In the genomic region with DNA sequence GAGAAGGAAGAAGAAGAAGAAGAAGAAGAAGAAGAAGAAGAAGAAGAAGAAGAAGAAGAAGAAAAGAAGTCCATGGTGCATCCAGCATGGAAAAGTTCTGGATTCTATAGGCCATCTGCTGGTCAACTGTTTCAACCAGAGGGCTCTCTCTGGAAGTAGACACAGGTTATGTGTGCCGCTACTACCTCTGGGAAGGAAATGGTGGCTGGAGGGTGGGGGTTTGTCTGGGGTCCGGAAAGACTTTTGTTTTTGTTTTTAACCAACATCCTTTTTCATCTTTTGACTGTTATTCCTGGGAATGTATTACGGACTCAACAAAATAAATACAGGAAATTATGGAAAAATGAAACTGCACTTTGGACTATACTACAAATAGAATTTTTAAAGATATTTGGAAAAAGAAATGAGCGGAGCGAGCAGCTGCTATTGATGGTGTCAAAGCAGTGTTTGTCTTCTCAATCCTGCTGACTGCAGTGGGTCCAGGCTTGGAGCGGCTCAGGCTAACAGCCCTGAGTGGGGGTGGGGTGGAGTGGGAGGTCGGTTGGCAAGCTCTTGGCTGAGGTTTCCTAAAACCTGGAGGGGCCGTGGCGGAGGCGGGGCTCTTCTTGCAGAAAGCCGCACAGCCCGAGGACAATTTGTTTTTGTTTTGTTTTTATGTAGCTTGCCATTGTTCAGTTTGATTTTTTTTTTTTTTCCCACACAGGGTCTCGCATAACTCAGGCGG, we compare ENCODE assay signal across 7 mouse cellular contexts. TPM values are rescaled to one million over a fixed set of nuclear protein-coding genes. Genes with fewer than 3 reads are reported as not detected.
DNase-seq lines count a peak whose midpoint lies in the region; ATAC-seq lines count a peak whose summit lies in the region.

No protein-coding gene starts in this region.

- ATAC-seq in hindbrain, embryonic 11.5 days (ENCODE audit: low FRiP score) = no peak
- no peak for ATAC-seq in limb, embryonic 11.5 days (ENCODE audit: insufficient number of reproducible peaks, low FRiP score, low TSS enrichment, low read depth)
- ATAC-seq in midbrain, embryonic 14.5 days (ENCODE audit: low FRiP score, low TSS enrichment) = no peak

- no peaks in the 10 kb centered on the region for H3K9me3 ChIP-seq in embryonic facial prominence, embryonic 10.5 days
- no peaks in the 10 kb centered on the region for H3K9me3 ChIP-seq in hindbrain, embryonic 11.5 days (ENCODE audit: control insufficient read depth, low read length)
- no peaks in the 10 kb centered on the region for H3K9me3 ChIP-seq in limb, embryonic 11.5 days (ENCODE audit: control insufficient read depth, low read length)
- H3K9me3 ChIP-seq in midbrain, embryonic 14.5 days (ENCODE audit: control insufficient read depth, low read length) = no peaks in the 10 kb centered on the region

- H3K27ac ChIP-seq in embryonic facial prominence, embryonic 10.5 days (replicated peaks) = peak overlapping the region; percentile 51; the same call in 1 of the 2 replicates
- H3K27ac ChIP-seq in hindbrain, embryonic 11.5 days (ENCODE audit: low read depth, low read length) = no peak overlapping the region
- H3K27ac ChIP-seq in limb, embryonic 11.5 days (replicated peaks; ENCODE audit: low read depth, low read length) = no peak overlapping the region
- no peak overlapping the region for H3K27ac ChIP-seq in midbrain, embryonic 14.5 days (replicated peaks; ENCODE audit: low read depth, low read length)

- no peak overlapping the region for H3K9ac ChIP-seq in hindbrain, embryonic 11.5 days (ENCODE audit: low read depth, low read length)
- H3K9ac ChIP-seq in limb, embryonic 11.5 days (ENCODE audit: low read length) = no peak overlapping the region
- H3K9ac ChIP-seq in midbrain, embryonic 14.5 days (replicated peaks; ENCODE audit: low read length) = no peak overlapping the region

- H3K4me2 ChIP-seq in hindbrain, embryonic 11.5 days (replicated peaks; ENCODE audit: low read depth, low read length) = no peak overlapping the region
- H3K4me2 ChIP-seq in limb, embryonic 11.5 days (ENCODE audit: low read depth, severe bottlenecking) = peak overlapping the region; percentile 38
- peak overlapping the region; percentile 33 for H3K4me2 ChIP-seq in midbrain, embryonic 14.5 days (ENCODE audit: low read length)

- H3K36me3 ChIP-seq in embryonic facial prominence, embryonic 10.5 days (replicated peaks) = no peaks in the 10 kb centered on the region
- H3K36me3 ChIP-seq in hindbrain, embryonic 11.5 days (ENCODE audit: control insufficient read depth, insufficient read depth, low read length) = no peaks in the 10 kb centered on the region
- no peaks in the 10 kb centered on the region for H3K36me3 ChIP-seq in limb, embryonic 11.5 days (ENCODE audit: control insufficient read depth, insufficient read depth, low read length)
- no peaks in the 10 kb centered on the region for H3K36me3 ChIP-seq in midbrain, embryonic 14.5 days (ENCODE audit: control insufficient read depth, insufficient read depth, low read length)

- peaks cover 43% of the 10 kb centered on the region for H3K4me1 ChIP-seq in embryonic facial prominence, embryonic 10.5 days
- peaks cover 5% of the 10 kb centered on the region for H3K4me1 ChIP-seq in hindbrain, embryonic 11.5 days (replicated peaks; ENCODE audit: control insufficient read depth, insufficient read depth, low read length)
- H3K4me1 ChIP-seq in limb, embryonic 11.5 days (ENCODE audit: control insufficient read depth, insufficient read depth, low read length) = peaks cover 8% of the 10 kb centered on the region; the same call in 1 of the 2 replicates
- H3K4me1 ChIP-seq in midbrain, embryonic 14.5 days (ENCODE audit: control insufficient read depth, insufficient read depth, low read length) = peaks cover 19% of the 10 kb centered on the region; the same call in 1 of the 2 replicates

- 19% methylated on average over 14 of the region's 14 CpGs for WGBS in embryonic facial prominence, embryonic 10.5 days
- WGBS in hindbrain, embryonic 11.5 days = 23% methylated on average over 14 of the region's 14 CpGs
- WGBS in limb, embryonic 11.5 days = 29% methylated on average over 14 of the region's 14 CpGs
- WGBS in midbrain, embryonic 14.5 days = 23% methylated on average over 14 of the region's 14 CpGs

- peak overlapping the region; percentile 46 for H3K4me3 ChIP-seq in embryonic facial prominence, embryonic 10.5 days
- H3K4me3 ChIP-seq in hindbrain, embryonic 11.5 days (ENCODE audit: low read depth, low read length) = no peak overlapping the region
- H3K4me3 ChIP-seq in limb, embryonic 11.5 days (ENCODE audit: low read depth, low read length) = 0 out of 2 replicates have a peak overlapping the region, but pooled peaks have one; percentile 10
- peak overlapping the region; percentile 10; the same call in 1 of the 2 replicates for H3K4me3 ChIP-seq in midbrain, embryonic 14.5 days (replicated peaks; ENCODE audit: low read depth, low read length)

- H3K27me3 ChIP-seq in embryonic facial prominence, embryonic 10.5 days (replicated peaks; ENCODE audit: low read depth, poor library complexity, severe bottlenecking) = peaks cover 61% of the 10 kb centered on the region
- H3K27me3 ChIP-seq in hindbrain, embryonic 11.5 days (ENCODE audit: control insufficient read depth, insufficient read depth, low read length) = peaks cover 16% of the 10 kb centered on the region
- H3K27me3 ChIP-seq in limb, embryonic 11.5 days (ENCODE audit: control insufficient read depth, insufficient read depth, low read length) = peaks cover 17% of the 10 kb centered on the region
- peaks cover 13% of the 10 kb centered on the region for H3K27me3 ChIP-seq in midbrain, embryonic 14.5 days (ENCODE audit: control insufficient read depth, insufficient read depth, low read length)

- peak; percentile 41 for DNase-seq in thymus, postnatal 14 days
- no peak for DNase-seq in thymus, postnatal 25 days
- peak; percentile 65 for DNase-seq in embryonic facial prominence, embryonic 10.5 days (ENCODE audit: low spot score)
- peak; percentile 62 for DNase-seq in hindbrain, embryonic 11.5 days (ENCODE audit: low spot score)
- peak; percentile 71 for DNase-seq in limb, embryonic 11.5 days (ENCODE audit: low spot score)
- peak; percentile 71 for DNase-seq in midbrain, embryonic 14.5 days
- DNase-seq in urinary bladder, adult 2 months (ENCODE audit: low spot score) = no peak

RNA-seq across cellular contexts. Expression of gene Cdkn1a, which starts 12.8 kb away (rescaled TPM):
- 26.0 and 27.5 TPM in 2 replicates for polyA plus RNA-seq in embryonic facial prominence, embryonic 10.5 days (2016; fragmentation: Nextera tagmentation; extraction: Ambion mirVana)
- polyA plus RNA-seq in hindbrain, embryonic 11.5 days (2014; fragmentation: Nextera tagmentation; extraction: Ambion mirVana) = 33.4 and 36.8 TPM in 2 replicates
- 40.7 and 41.5 TPM in 2 replicates for polyA plus RNA-seq in limb, embryonic 11.5 days (2014; fragmentation: Nextera tagmentation; extraction: Ambion mirVana)
- polyA plus RNA-seq in midbrain, embryonic 14.5 days (2014; fragmentation: Nextera tagmentation; extraction: Ambion mirVana) = 80.8 and 109 TPM in 2 replicates
- polyA plus RNA-seq in urinary bladder, adult 2 months (2012; rRNA removed) = 39.8 and 42.3 TPM in 2 replicates

RNA-seq across cellular contexts. Expression of gene Rab44, which starts 36.0 kb away (rescaled TPM):
- polyA plus RNA-seq in embryonic facial prominence, embryonic 10.5 days (2016; fragmentation: Nextera tagmentation; extraction: Ambion mirVana) = 0.09 and 0.21 TPM in 2 replicates
- polyA plus RNA-seq in hindbrain, embryonic 11.5 days (2014; fragmentation: Nextera tagmentation; extraction: Ambion mirVana) = 0.45 TPM in 1 of 2 replicates, not detected in the other
- 0.16 TPM in 1 of 2 replicates, not detected in the other for polyA plus RNA-seq in limb, embryonic 11.5 days (2014; fragmentation: Nextera tagmentation; extraction: Ambion mirVana)
- 0.20 TPM in 1 of 2 replicates, not detected in the other for polyA plus RNA-seq in midbrain, embryonic 14.5 days (2014; fragmentation: Nextera tagmentation; extraction: Ambion mirVana)
- polyA plus RNA-seq in urinary bladder, adult 2 months (2012; rRNA removed) = 1.5 and 1.9 TPM in 2 replicates

RNA-seq across cellular contexts. Expression of gene Srsf3, which starts 45.5 kb away (rescaled TPM):
- polyA plus RNA-seq in embryonic facial prominence, embryonic 10.5 days (2016; fragmentation: Nextera tagmentation; extraction: Ambion mirVana) = 830 and 831 TPM in 2 replicates
- polyA plus RNA-seq in hindbrain, embryonic 11.5 days (2014; fragmentation: Nextera tagmentation; extraction: Ambion mirVana) = 847 and 854 TPM in 2 replicates
- polyA plus RNA-seq in limb, embryonic 11.5 days (2014; fragmentation: Nextera tagmentation; extraction: Ambion mirVana) = 872 and 879 TPM in 2 replicates
- polyA plus RNA-seq in midbrain, embryonic 14.5 days (2014; fragmentation: Nextera tagmentation; extraction: Ambion mirVana) = 486 and 559 TPM in 2 replicates
- polyA plus RNA-seq in urinary bladder, adult 2 months (2012; rRNA removed) = 139 and 169 TPM in 2 replicates

Comparison
In these comparisons a context has a peak if more than half of its experiments do, and no peak if none do; other contexts are left out.
1. DNase-seq: peak in thymus, postnatal 14 days (single experiment), embryonic facial prominence, embryonic 10.5 days (single experiment), hindbrain, embryonic 11.5 days (single experiment), limb, embryonic 11.5 days (single experiment) and midbrain, embryonic 14.5 days (single experiment); none in thymus, postnatal 25 days (single experiment) and urinary bladder, adult 2 months (single experiment).